Mouse (Mus musculus) neural tube, embryonic 12.5 days (tissue): Measurements from ENCODE around the gene Slc27a3. TPM values are rescaled to one million over a fixed set of nuclear protein-coding genes. Genes with fewer than 3 reads are reported as not detected.

Source experiments
- polyA plus RNA-seq: library from polyadenylated mRNA; unstranded; fragments of >200 nt; fragmentation: Nextera tagmentation; extraction: Ambion mirVana; gene quantifications from 2 replicates; pipeline ENCODE4 v1.2.1, GENCODE M21; 2016

The Slc27a3 gene
- polyA plus RNA-seq, 1 experiment from 2014 or later: 22.7 TPM

Other genes with a start within 250 kb of the Slc27a3 start
- gene Rps27, start 176.3 kb downstream of the Slc27a3 start, polyA plus RNA-seq: 952 and 1,028 TPM in 2 replicates
- gene Rab13, start 176.2 kb downstream of the Slc27a3 start, polyA plus RNA-seq: 22.3 and 23.4 TPM in 2 replicates
- 86.3 and 86.7 TPM in 2 replicates for gene Jtb, start 158.3 kb downstream of the Slc27a3 start, polyA plus RNA-seq
- gene Creb3l4, start 146.4 kb downstream of the Slc27a3 start, polyA plus RNA-seq: 3.8 and 4.2 TPM in 2 replicates
- gene Slc39a1, start 141.8 kb downstream of the Slc27a3 start, polyA plus RNA-seq: 33.8 and 44.2 TPM in 2 replicates
- 22.4 and 25.3 TPM in 2 replicates for gene Crtc2, start 135.8 kb downstream of the Slc27a3 start, polyA plus RNA-seq
- 6.6 and 6.8 TPM in 2 replicates for gene Dennd4b, start 124.8 kb downstream of the Slc27a3 start, polyA plus RNA-seq
- 12.8 and 15.9 TPM in 2 replicates for gene Gatad2b, start 96.8 kb downstream of the Slc27a3 start, polyA plus RNA-seq
- gene Ints3, start 43.7 kb upstream of the Slc27a3 start, polyA plus RNA-seq: 38.1 and 40.5 TPM in 2 replicates
- gene Npr1, start 75.9 kb upstream of the Slc27a3 start, polyA plus RNA-seq: 3.3 and 3.5 TPM in 2 replicates
- gene Ilf2, start 86.2 kb upstream of the Slc27a3 start, polyA plus RNA-seq: 322 and 326 TPM in 2 replicates
- 81.7 and 87.0 TPM in 2 replicates for gene Snapin, start 101.1 kb upstream of the Slc27a3 start, polyA plus RNA-seq
- gene Chtop, start 119.6 kb upstream of the Slc27a3 start, polyA plus RNA-seq: 211 and 215 TPM in 2 replicates
- gene S100a1, start 124.5 kb upstream of the Slc27a3 start, polyA plus RNA-seq: 5.0 and 7.2 TPM in 2 replicates
- 10.6 and 12.3 TPM in 2 replicates for gene S100a13, start 124.5 kb upstream of the Slc27a3 start, polyA plus RNA-seq
- gene S100a14, start 136.9 kb upstream of the Slc27a3 start, polyA plus RNA-seq: not detected in 2 replicates
- gene S100a16, start 147.3 kb upstream of the Slc27a3 start, polyA plus RNA-seq: 33.3 and 38.3 TPM in 2 replicates
- not detected in 2 replicates for gene S100a3, start 170.6 kb upstream of the Slc27a3 start, polyA plus RNA-seq
- gene S100a2, start 200.3 kb upstream of the Slc27a3 start, polyA plus RNA-seq: not detected in 2 replicates
- gene Gm42674, start 212.0 kb upstream of the Slc27a3 start, polyA plus RNA-seq: not detected in 2 replicates
- 0.46 and 1.0 TPM in 2 replicates for gene S100a4, start 213.8 kb upstream of the Slc27a3 start, polyA plus RNA-seq
- gene S100a5, start 218.6 kb upstream of the Slc27a3 start, polyA plus RNA-seq: not detected in 2 replicates
- gene S100a6, start 222.9 kb upstream of the Slc27a3 start, polyA plus RNA-seq: 14.6 and 16.8 TPM in 2 replicates